Mouse (Mus musculus) liver, postnatal 0 days (tissue): ENCODE measurements at regions not wholly inside any gene's neighbourhood (a gene's known extent, or its start where the extent isn't known, plus 50 kb on each side); places are given as distances from the start of the nearest gene placed in this dataset.

Experiments
- CTCF ChIP-seq: sonication (generic); IDR thresholded peaks from 2 replicates; pipeline ENCODE4 v1.5.1; 2016; ENCODE audit warnings: antibody characterized with exemption, low read depth
- EP300 ChIP-seq: IDR thresholded peaks from 2 replicates; pipeline ENCODE4 v1.6.1; 2016; ENCODE audit warnings: antibody characterized with exemption, low read depth, mild to moderate bottlenecking

DNA sequence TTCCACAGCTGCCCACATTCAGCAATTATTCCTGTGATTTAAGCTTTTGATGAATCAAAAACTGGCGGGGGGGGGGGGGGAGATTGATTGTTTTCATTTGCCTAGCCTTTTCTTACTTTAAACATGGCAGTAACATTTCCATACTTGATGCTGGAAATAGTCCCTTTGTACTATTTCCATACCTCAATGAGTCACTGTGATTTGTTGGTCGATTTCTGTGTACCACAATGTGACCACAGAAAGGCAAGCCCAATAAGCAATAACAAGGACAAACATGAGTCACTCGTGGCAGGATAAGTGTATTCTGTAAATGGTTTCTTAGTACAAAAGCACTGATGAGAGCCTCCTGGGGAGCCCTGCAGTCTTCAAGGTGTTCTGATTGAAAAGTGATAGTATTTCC, 121.8 kb upstream of the Pirt start:
- TF ChIP-seq CTCF: no peak
- TF ChIP-seq EP300: no peak
